Mouse (Mus musculus): ENCODE data around the gene 9030025P20Rik. TPM values are rescaled to one million over a fixed set of nuclear protein-coding genes. Genes with fewer than 3 reads are reported as not detected.
"Not testable (repeated sequence)": the region's sequence is repeated elsewhere in the genome, so short reads cannot be mapped to it uniquely, and the experiment has no call there.

The 9030025P20Rik gene
- 1 to 10 TPM; 1.8 to 2.5 TPM for total RNA-seq (2021)
- long read RNA-seq, experiment 1, partial matches to known transcripts, result 0 of 2 reads
- long read RNA-seq, experiment 1, other reads (novel, unspliced or antisense), result 2 of 2 reads
- long read RNA-seq, experiment 2, partial matches to known transcripts, result 0 of 2 reads
- long read RNA-seq, experiment 2, other reads (novel, unspliced or antisense), result 2 of 2 reads

- peak within 1 kb of the TSS; percentile 51 for H3K4me3 ChIP-seq
- DNase-seq; intact Hi-C loops (cut with DNase I); H3K27ac ChIP-seq: not testable (repeated sequence)
These were observed at the start of gene 9030025P20Rik, which contains the start of gene Gm3417 for GRCm38 (mm10) chr17:14978362-14979038. Gene 9030025P20Rik, plus strand, starts transcription at chr17:14978468. Gene Gm3417, minus strand, starts transcription at chr17:14978790.

GRCm38 (mm10) chr17:14928631-14929030 is 49.6 kb upstream of the 9030025P20Rik start:
- no peak for TF ChIP-seq CTCF (IDR thresholded peaks at IDR 0.05)
- intact Hi-C loops (cut with DNase I), result no loop called here
- DNase-seq, result no peak
- H3K27ac ChIP-seq, result no peak overlapping the region
- H3K4me3 ChIP-seq, result no peak overlapping the region

- H3K4me3 ChIP-seq, result no peak overlapping the region
- intact Hi-C loops (cut with DNase I), result no loop called here
- TF ChIP-seq CTCF (IDR thresholded peaks at IDR 0.05), result no peak
- H3K27ac ChIP-seq, result no peak overlapping the region
- no peak for DNase-seq
These were observed 47.6 kb upstream of the 9030025P20Rik start for GRCm38 (mm10) chr17:14930697-14931096.

GRCm38 (mm10) chr17:14931469-14931868 is 46.8 kb upstream of the 9030025P20Rik start:
- TF ChIP-seq CTCF (IDR thresholded peaks at IDR 0.05), result no peak
- intact Hi-C loops (cut with DNase I), result no loop called here
- no peak for DNase-seq
- H3K27ac ChIP-seq, result no peak overlapping the region
- H3K4me3 ChIP-seq, result no peak overlapping the region

- DNase-seq; intact Hi-C loops (cut with DNase I); H3K4me3 ChIP-seq: not testable (repeated sequence)
- peak overlapping the region; percentile 91; the same call in 1 of the 2 replicates for H3K27ac ChIP-seq
These were observed 43.0 kb upstream of the 9030025P20Rik start for GRCm38 (mm10) chr17:14935280-14935679.

- intact Hi-C loops (cut with DNase I), result no loop called here
- peak; percentile 26 for DNase-seq
- Histone ChIP-seq H3K4me3 (peak overlapping the region; percentile 17; the same call in 1 of the 2 replicates), H3K27ac (peak overlapping the region; percentile 91)
- TF ChIP-seq CTCF (IDR thresholded peaks at IDR 0.05), result no peak
These were observed 42.2 kb upstream of the 9030025P20Rik start for GRCm38 (mm10) chr17:14935841-14936605.

- H3K4me3 ChIP-seq, result peak overlapping the region; percentile 92
- intact Hi-C loops (cut with DNase I); DNase-seq: not testable (repeated sequence)
- H3K27ac ChIP-seq, result peak overlapping the region; percentile 95; the same call in 1 of the 2 replicates
These were observed 36.1 kb upstream of the 9030025P20Rik start for GRCm38 (mm10) chr17:14942181-14942580.

- Histone ChIP-seq H3K27ac (peak within 1 kb of the TSS; percentile 95), H3K4me3 (peak within 1 kb of the TSS; percentile 92)
- intact Hi-C loops (cut with DNase I), result no loop called here
- DNase-seq, result peak; percentile 99
- TF ChIP-seq CTCF (IDR thresholded peaks at IDR 0.05), result no peak
These were observed 35.1 kb upstream of the 9030025P20Rik start, which contains the start of the genes Wdr27 and 1600012H06Rik for GRCm38 (mm10) chr17:14943009-14943728. Gene Wdr27, minus strand, starts transcription at chr17:14943158. Gene 1600012H06Rik, plus strand, starts transcription at chr17:14943184.

GRCm38 (mm10) chr17:14943729-14944059 is 34.6 kb upstream of the 9030025P20Rik start:
- no peak for DNase-seq
- no peak for TF ChIP-seq CTCF (IDR thresholded peaks at IDR 0.05)
- Histone ChIP-seq H3K4me3 (peak overlapping the region; percentile 92), H3K27ac (peak overlapping the region; percentile 95)
- intact Hi-C loops (cut with DNase I), result no loop called here

- peak overlapping the region; percentile 92 for H3K4me3 ChIP-seq
- H3K27ac ChIP-seq, result peak overlapping the region; percentile 3; the same call in 1 of the 2 replicates
- DNase-seq, result no peak
- intact Hi-C loops (cut with DNase I), result no loop called here
- no peak for TF ChIP-seq CTCF (IDR thresholded peaks at IDR 0.05)
These were observed 33.7 kb upstream of the 9030025P20Rik start for GRCm38 (mm10) chr17:14944551-14944950.

- H3K4me3 ChIP-seq, result no peak overlapping the region
- intact Hi-C loops (cut with DNase I), result no loop called here
- no peak for DNase-seq
- peak overlapping the region; percentile 24; the same call in 1 of the 2 replicates for H3K27ac ChIP-seq
- no peak for TF ChIP-seq CTCF (IDR thresholded peaks at IDR 0.05)
These were observed 29.0 kb upstream of the 9030025P20Rik start for GRCm38 (mm10) chr17:14949161-14949827.

- TF ChIP-seq CTCF (IDR thresholded peaks at IDR 0.05), result no peak
- intact Hi-C loops (cut with DNase I), result no loop called here
- Histone ChIP-seq H3K4me3 (no peak overlapping the region), H3K27ac (no peak overlapping the region)
- peak; percentile 26 for DNase-seq
These were observed 24.8 kb upstream of the 9030025P20Rik start for GRCm38 (mm10) chr17:14953452-14953851.

Measured in gastrocnemius, adult 2 months (tissue).